Mouse (Mus musculus): ENCODE measurements at regions not wholly inside any gene's neighbourhood (a gene's known extent, or its start where the extent isn't known, plus 50 kb on each side); places are given as distances from the start of the nearest gene placed in this dataset.

DNA sequence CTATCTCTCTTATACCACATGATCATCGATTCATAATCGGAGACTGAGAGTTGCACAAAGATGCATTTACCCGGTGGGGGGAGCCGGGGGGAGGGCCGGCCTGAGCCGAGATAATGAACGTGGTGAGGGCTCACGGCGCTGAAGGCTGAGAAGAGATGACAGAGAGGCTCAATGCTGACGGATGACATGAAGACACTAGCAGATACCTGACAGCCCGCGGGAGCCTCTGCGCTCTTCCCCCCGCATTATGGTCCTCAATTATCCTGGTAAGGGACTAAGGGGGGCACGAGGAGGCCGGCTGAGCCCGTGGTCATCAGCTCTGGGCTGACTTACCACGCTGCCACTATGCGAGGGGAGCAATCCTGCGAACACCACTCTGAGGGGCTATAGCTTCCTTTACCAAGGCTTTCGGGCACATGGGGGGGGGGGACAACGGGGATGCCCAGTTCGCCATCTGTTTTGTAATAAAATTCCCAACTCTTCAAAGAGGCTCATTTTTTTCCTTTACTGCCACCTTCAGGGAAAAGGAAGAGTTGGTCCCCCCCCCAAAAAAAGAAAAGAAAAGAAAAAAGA lies 430.3 kb downstream of the Zfp536 start:
- no peak for ATAC-seq (ENCODE audit: insufficient number of reproducible peaks, insufficient read depth, low FRiP score, low read depth)
- WGBS: 19% methylated on average over 23 of the region's 23 CpGs
- Histone ChIP-seq H3K4me3 (ENCODE audit: low read depth, low read length) (peak overlapping the region; percentile 11), H3K27ac (ENCODE audit: low read length) (no peak overlapping the region), H3K9me3 (ENCODE audit: control insufficient read depth, low read depth, low read length) (no peaks in the 10 kb centered on the region), H3K4me2 (replicated peaks; ENCODE audit: low read depth, low read length) (peak overlapping the region; percentile 72), H3K27me3 (ENCODE audit: control insufficient read depth, insufficient read depth, low read length) (no peaks in the 10 kb centered on the region), H3K9ac (replicated peaks; ENCODE audit: low read depth, low read length) (no peak overlapping the region), H3K4me1 (ENCODE audit: control insufficient read depth, insufficient read depth, low read length) (0 out of 2 replicates have a peak, but pooled peaks cover 7% of the 10 kb centered on the region), H3K36me3 (ENCODE audit: control insufficient read depth, insufficient read depth, low read length) (no peaks in the 10 kb centered on the region)

- H3K9me3 ChIP-seq (ENCODE audit: control insufficient read depth, low read depth, low read length): no peaks in the 10 kb centered on the region
- WGBS: 41% methylated on average over 18 of the region's 18 CpGs
- peak overlapping the region; percentile 72 for H3K4me2 ChIP-seq (replicated peaks; ENCODE audit: low read depth, low read length)
- no peak for ATAC-seq (ENCODE audit: insufficient number of reproducible peaks, insufficient read depth, low FRiP score, low read depth)
- H3K27me3 ChIP-seq (ENCODE audit: control insufficient read depth, insufficient read depth, low read length): no peaks in the 10 kb centered on the region
- no peak overlapping the region for H3K4me3 ChIP-seq (ENCODE audit: low read depth, low read length)
- no peak overlapping the region for H3K9ac ChIP-seq (replicated peaks; ENCODE audit: low read depth, low read length)
- no peak overlapping the region for H3K27ac ChIP-seq (ENCODE audit: low read length)
- H3K4me1 ChIP-seq (ENCODE audit: control insufficient read depth, insufficient read depth, low read length): 0 out of 2 replicates have a peak, but pooled peaks cover 7% of the 10 kb centered on the region
- H3K36me3 ChIP-seq (ENCODE audit: control insufficient read depth, insufficient read depth, low read length): no peaks in the 10 kb centered on the region
These were observed 429.7 kb downstream of the Zfp536 start for GRCm38 (mm10) chr7:37343691-37344233.

DNA sequence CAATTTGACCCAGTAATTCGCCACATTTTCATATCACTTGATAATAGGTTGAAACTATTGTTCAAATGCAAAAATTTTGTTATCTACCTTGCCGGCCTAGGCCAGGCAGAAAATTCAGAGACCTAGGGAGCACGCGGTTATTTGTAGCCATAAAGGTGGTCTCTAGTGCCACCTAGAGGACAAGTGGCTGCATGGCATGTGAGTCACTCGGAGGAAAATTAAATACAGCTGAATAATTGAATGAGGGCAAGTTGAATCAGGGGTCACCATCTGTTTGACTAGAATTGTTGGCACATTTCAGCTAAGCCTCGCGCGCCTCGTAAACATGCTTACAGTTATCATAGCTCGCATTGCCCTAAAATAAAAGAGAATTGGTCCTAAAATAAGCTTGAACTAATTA lies 427.4 kb downstream of the Zfp536 start:
- Histone ChIP-seq H3K4me1 (ENCODE audit: control insufficient read depth, insufficient read depth, low read length) (0 out of 2 replicates have a peak, but pooled peaks cover 7% of the 10 kb centered on the region), H3K4me2 (replicated peaks; ENCODE audit: low read depth, low read length) (no peak overlapping the region), H3K36me3 (ENCODE audit: control insufficient read depth, insufficient read depth, low read length) (no peaks in the 10 kb centered on the region), H3K9me3 (ENCODE audit: control insufficient read depth, low read depth, low read length) (no peaks in the 10 kb centered on the region), H3K27me3 (ENCODE audit: control insufficient read depth, insufficient read depth, low read length) (no peaks in the 10 kb centered on the region), H3K9ac (replicated peaks; ENCODE audit: low read depth, low read length) (no peak overlapping the region), H3K27ac (ENCODE audit: low read length) (no peak overlapping the region), H3K4me3 (ENCODE audit: low read depth, low read length) (no peak overlapping the region)
- under 1% methylated on average over 10 of the region's 10 CpGs for WGBS
- ATAC-seq (ENCODE audit: insufficient number of reproducible peaks, insufficient read depth, low FRiP score, low read depth): no peak

GRCm38 (mm10) chr7:37357647-37358395 lies 415.6 kb downstream of the Zfp536 start:
- H3K36me3 ChIP-seq (ENCODE audit: control insufficient read depth, insufficient read depth, low read length): no peaks in the 10 kb centered on the region
- peak; percentile 38; the same call in 1 of the 2 replicates for ATAC-seq (ENCODE audit: insufficient number of reproducible peaks, insufficient read depth, low FRiP score, low read depth)
- H3K4me2 ChIP-seq (replicated peaks; ENCODE audit: low read depth, low read length): no peak overlapping the region
- no peak overlapping the region for H3K27ac ChIP-seq (ENCODE audit: low read length)
- H3K9me3 ChIP-seq (ENCODE audit: control insufficient read depth, low read depth, low read length): no peaks in the 10 kb centered on the region
- 21% methylated on average over 19 of the region's 21 CpGs for WGBS
- H3K27me3 ChIP-seq (ENCODE audit: control insufficient read depth, insufficient read depth, low read length): no peaks in the 10 kb centered on the region
- H3K4me1 ChIP-seq (ENCODE audit: control insufficient read depth, insufficient read depth, low read length): peaks cover 8% of the 10 kb centered on the region; the same call in 1 of the 2 replicates
- H3K4me3 ChIP-seq (ENCODE audit: low read depth, low read length): no peak overlapping the region
- no peak overlapping the region for H3K9ac ChIP-seq (replicated peaks; ENCODE audit: low read depth, low read length)

- no peak overlapping the region for H3K9ac ChIP-seq (replicated peaks; ENCODE audit: low read depth, low read length)
- no peak for ATAC-seq (ENCODE audit: insufficient number of reproducible peaks, insufficient read depth, low FRiP score, low read depth)
- no peak overlapping the region for H3K4me2 ChIP-seq (replicated peaks; ENCODE audit: low read depth, low read length)
- no peaks in the 10 kb centered on the region for H3K36me3 ChIP-seq (ENCODE audit: control insufficient read depth, insufficient read depth, low read length)
- no peak overlapping the region for H3K4me3 ChIP-seq (ENCODE audit: low read depth, low read length)
- H3K4me1 ChIP-seq (ENCODE audit: control insufficient read depth, insufficient read depth, low read length): peaks cover 10% of the 10 kb centered on the region; the same call in 1 of the 2 replicates
- no peak overlapping the region for H3K27ac ChIP-seq (ENCODE audit: low read length)
- H3K9me3 ChIP-seq (ENCODE audit: control insufficient read depth, low read depth, low read length): no peaks in the 10 kb centered on the region
- H3K27me3 ChIP-seq (ENCODE audit: control insufficient read depth, insufficient read depth, low read length): no peaks in the 10 kb centered on the region
- WGBS: 66% methylated on average over 4 of the region's 4 CpGs
These were observed 414.9 kb downstream of the Zfp536 start for GRCm38 (mm10) chr7:37358492-37358891.

- Histone ChIP-seq H3K9ac (replicated peaks; ENCODE audit: low read depth, low read length) (no peak overlapping the region), H3K9me3 (ENCODE audit: control insufficient read depth, low read depth, low read length) (no peaks in the 10 kb centered on the region), H3K4me1 (ENCODE audit: control insufficient read depth, insufficient read depth, low read length) (peaks cover 16% of the 10 kb centered on the region; the same call in 1 of the 2 replicates), H3K27ac (ENCODE audit: low read length) (no peak overlapping the region), H3K36me3 (ENCODE audit: control insufficient read depth, insufficient read depth, low read length) (no peaks in the 10 kb centered on the region), H3K4me3 (ENCODE audit: low read depth, low read length) (no peak overlapping the region), H3K4me2 (replicated peaks; ENCODE audit: low read depth, low read length) (no peak overlapping the region), H3K27me3 (ENCODE audit: control insufficient read depth, insufficient read depth, low read length) (no peaks in the 10 kb centered on the region)
- no peak for ATAC-seq (ENCODE audit: insufficient number of reproducible peaks, insufficient read depth, low FRiP score, low read depth)
- WGBS: 89% methylated on average over 8 of the region's 8 CpGs
These were observed 414.0 kb downstream of the Zfp536 start for GRCm38 (mm10) chr7:37359473-37359872.

- no peaks in the 10 kb centered on the region for H3K36me3 ChIP-seq (ENCODE audit: control insufficient read depth, insufficient read depth, low read length)
- no peak overlapping the region for H3K9ac ChIP-seq (replicated peaks; ENCODE audit: low read depth, low read length)
- whole genome bisulfite sequencing: 16% methylated on average over 3 of the region's 3 CpGs
These were observed 413.3 kb downstream of the Zfp536 start for GRCm38 (mm10) chr7:37360171-37360570.

DNA sequence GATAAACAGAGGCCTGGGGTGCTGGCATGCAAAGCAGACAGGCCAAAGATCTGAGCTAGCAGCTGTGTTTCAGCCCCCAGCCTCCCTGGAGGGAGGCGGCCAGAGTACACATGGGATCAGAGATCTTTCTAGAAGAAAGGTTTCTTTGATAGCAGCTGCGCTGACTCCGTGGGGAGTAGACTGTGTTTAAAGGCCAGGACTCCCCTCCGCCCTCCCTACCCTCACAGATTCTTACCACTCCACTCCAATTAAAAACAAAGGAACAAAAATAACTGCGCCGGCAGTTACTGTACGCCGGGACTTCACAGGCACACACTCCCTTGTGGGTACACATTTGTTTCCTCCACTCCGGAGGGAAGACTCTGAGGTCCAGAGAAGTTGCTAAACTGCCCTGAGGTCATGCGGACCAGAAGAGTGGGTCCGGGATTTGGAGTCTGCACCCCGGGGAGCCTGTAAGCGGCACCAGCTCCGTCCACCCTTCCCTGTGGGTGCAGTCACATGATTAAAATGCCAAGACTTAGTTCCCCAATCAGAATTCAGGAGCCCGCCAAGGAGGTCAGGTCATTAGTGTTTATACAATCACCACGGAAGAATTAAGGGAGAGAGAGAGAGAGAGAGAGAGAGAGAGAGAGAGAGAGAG lies 411.5 kb downstream of the Zfp536 start:
- Histone ChIP-seq H3K27ac (ENCODE audit: low read length) (peak overlapping the region; percentile 84), H3K27me3 (ENCODE audit: control insufficient read depth, insufficient read depth, low read length) (no peaks in the 10 kb centered on the region), H3K9me3 (ENCODE audit: control insufficient read depth, low read depth, low read length) (no peaks in the 10 kb centered on the region), H3K4me2 (replicated peaks; ENCODE audit: low read depth, low read length) (peak overlapping the region; percentile 70), H3K9ac (replicated peaks; ENCODE audit: low read depth, low read length) (0 out of 2 replicates have a peak overlapping the region, but pooled peaks have one; percentile 18), H3K36me3 (ENCODE audit: control insufficient read depth, insufficient read depth, low read length) (no peaks in the 10 kb centered on the region), H3K4me1 (ENCODE audit: control insufficient read depth, insufficient read depth, low read length) (peaks cover 17% of the 10 kb centered on the region; the same call in 1 of the 2 replicates), H3K4me3 (ENCODE audit: low read depth, low read length) (peak overlapping the region; percentile 24)
- peak; percentile 47 for ATAC-seq (ENCODE audit: insufficient number of reproducible peaks, insufficient read depth, low FRiP score, low read depth)
- WGBS: 2% methylated on average over 16 of the region's 16 CpGs

More at GRCm38 (mm10) chr7:37360171-37360570, 413.3 kb downstream of the Zfp536 start:
- Histone ChIP-seq H3K4me3 (ENCODE audit: low read depth, low read length) (no peak overlapping the region), H3K27me3 (ENCODE audit: control insufficient read depth, insufficient read depth, low read length) (no peaks in the 10 kb centered on the region), H3K27ac (ENCODE audit: low read length) (no peak overlapping the region), H3K4me1 (ENCODE audit: control insufficient read depth, insufficient read depth, low read length) (peaks cover 17% of the 10 kb centered on the region; the same call in 1 of the 2 replicates), H3K9me3 (ENCODE audit: control insufficient read depth, low read depth, low read length) (no peaks in the 10 kb centered on the region), H3K4me2 (replicated peaks; ENCODE audit: low read depth, low read length) (no peak overlapping the region)
- ATAC-seq (ENCODE audit: insufficient number of reproducible peaks, insufficient read depth, low FRiP score, low read depth): no peak

All from stomach, embryonic 14.5 days (tissue).